Mouse (Mus musculus) forebrain, embryonic 11.5 days (tissue): Measurements from ENCODE around the gene Shisa8. TPM values are rescaled to one million over a fixed set of nuclear protein-coding genes. Genes with fewer than 3 reads are reported as not detected.

ENCODE experiments used
- ATAC-seq: fragments of 200-750 bp; cut with Nextera tagmentation; replicated peaks from 2 replicates; pipeline ENCODE4 v1.8.0; 2017; ENCODE audit warnings: moderate TSS enrichment; ENCODE audit not compliant: low FRiP score
- DNase-seq: peaks from one replicate; pipeline ENCODE4 v3.0.0-alpha.2; 2017; ENCODE audit warnings: low spot score
- H3K27ac ChIP-seq: fragments of 300-500 bp; sonication (generic); 2 replicates; pipeline ENCODE4 v1.5.1; 2014; ENCODE audit warnings: low read depth, low read length
- H3K27me3 ChIP-seq: fragments of 300-500 bp; sonication (generic); 2 replicates; pipeline ENCODE4 v1.6.1; 2014; ENCODE audit warnings: mild to moderate bottlenecking, low read length, mixed read lengths; ENCODE audit not compliant: control insufficient read depth, insufficient read depth
- H3K36me3 ChIP-seq: fragments of 300-500 bp; sonication (generic); 2 replicates; pipeline ENCODE4 v1.6.1; 2014; ENCODE audit warnings: mild to moderate bottlenecking, low read length, moderate library complexity, mixed read lengths; ENCODE audit not compliant: control insufficient read depth, insufficient read depth
- H3K4me1 ChIP-seq: fragments of 300-500 bp; sonication (generic); replicated peaks from 2 replicates; pipeline ENCODE4 v1.6.1; 2014; ENCODE audit warnings: low read length, mixed read lengths; ENCODE audit not compliant: control insufficient read depth, insufficient read depth
- H3K4me2 ChIP-seq: fragments of 300-500 bp; sonication (generic); 2 replicates; pipeline ENCODE4 v1.6.1; 2014; ENCODE audit warnings: low read depth, mild to moderate bottlenecking, low read length, moderate library complexity, mixed read lengths; ENCODE audit not compliant: severe bottlenecking
- H3K4me3 ChIP-seq: fragments of 300-500 bp; sonication (generic); 2 replicates; pipeline ENCODE4 v1.5.1; 2014; ENCODE audit warnings: low read depth, low read length
- H3K9ac ChIP-seq: fragments of 300-500 bp; sonication (generic); 2 replicates; pipeline ENCODE4 v1.6.1; 2014; ENCODE audit warnings: low read length
- H3K9me3 ChIP-seq: fragments of 300-500 bp; sonication (generic); 2 replicates; pipeline ENCODE4 v1.6.1; 2016; ENCODE audit warnings: low read length, mixed read lengths; ENCODE audit not compliant: control insufficient read depth
- WGBS: fragments of 180-500 bp; shearing (Covaris S2); extraction: QIAGEN DNeasy Blood & Tissue Kit; methylation state at CpG from one replicate; pipeline ENCODE4 v1.1.7; 2014; 5-methylcytosine and 5-hydroxymethylcytosine counted together
- polyA plus RNA-seq: library from polyadenylated mRNA; unstranded; fragments of >200 nt; fragmentation: Nextera tagmentation; extraction: Ambion mirVana; gene quantifications from 2 replicates; pipeline ENCODE4 v1.2.1, GENCODE M21; 2014

Shisa8 gene
- polyA plus RNA-seq, 1 experiment from 2014 or later, result 1.2 TPM

GRCm38 (mm10) chr15:82211911-82212751, 484 bp downstream of the Shisa8 start:
- Histone ChIP-seq H3K4me1 (peaks cover 23% of the 10 kb centered on the region), H3K9me3 (no peaks in the 10 kb centered on the region), H3K36me3 (no peaks in the 10 kb centered on the region), H3K4me2 (peak overlapping the region; percentile 47), H3K27ac (no peak overlapping the region), H3K4me3 (peak overlapping the region; percentile 34), H3K27me3 (peaks cover 74% of the 10 kb centered on the region), H3K9ac (no peak overlapping the region; the same call in 1 of the 2 replicates)
- ATAC-seq (peak; percentile 19; the same call in 1 of the 2 replicates), DNase-seq (peak; percentile 73)
- under 1% methylated on average over 98 of the region's 112 CpGs for WGBS

- peaks cover 26% of the 10 kb centered on the region for H3K4me1 ChIP-seq
- H3K27ac ChIP-seq, result no peak overlapping the region
- H3K36me3 ChIP-seq, result no peaks in the 10 kb centered on the region
- H3K9me3 ChIP-seq, result no peaks in the 10 kb centered on the region
- no peak for DNase-seq
- H3K9ac ChIP-seq, result no peak overlapping the region
- no peak overlapping the region for H3K4me3 ChIP-seq
- no peak for ATAC-seq
- 3% methylated on average over 11 of the region's 11 CpGs for WGBS
- no peak overlapping the region for H3K4me2 ChIP-seq
- H3K27me3 ChIP-seq, result peaks cover 79% of the 10 kb centered on the region
These were observed 1.3 kb downstream of the Shisa8 start for GRCm38 (mm10) chr15:82211281-82211680.

GRCm38 (mm10) chr15:82210801-82211200, 1.8 kb downstream of the Shisa8 start:
- Histone ChIP-seq H3K4me1 (peaks cover 23% of the 10 kb centered on the region), H3K36me3 (no peaks in the 10 kb centered on the region), H3K9me3 (no peaks in the 10 kb centered on the region), H3K27ac (no peak overlapping the region), H3K4me2 (no peak overlapping the region), H3K4me3 (no peak overlapping the region), H3K9ac (no peak overlapping the region), H3K27me3 (peaks cover 80% of the 10 kb centered on the region)
- 39% methylated on average over 1 of the region's 1 CpGs for WGBS
- DNase-seq, result no peak
- ATAC-seq, result no peak

GRCm38 (mm10) chr15:82209295-82210050, 3.1 kb downstream of the Shisa8 start:
- peaks cover 23% of the 10 kb centered on the region for H3K4me1 ChIP-seq
- 80% methylated on average over 13 of the region's 13 CpGs for WGBS

GRCm38 (mm10) chr15:82208307-82208706, 4.3 kb downstream of the Shisa8 start:
- no peak for ATAC-seq
- peaks cover 64% of the 10 kb centered on the region for H3K27me3 ChIP-seq

More at GRCm38 (mm10) chr15:82209295-82210050, 3.1 kb downstream of the Shisa8 start:
- H3K27me3 ChIP-seq, result peaks cover 71% of the 10 kb centered on the region
- H3K9me3 ChIP-seq, result no peaks in the 10 kb centered on the region
- H3K4me2 ChIP-seq, result no peak overlapping the region
- DNase-seq (no peak), ATAC-seq (no peak)
- H3K9ac ChIP-seq, result no peak overlapping the region
- H3K36me3 ChIP-seq, result no peaks in the 10 kb centered on the region; the same call in 1 of the 2 replicates
- H3K4me3 ChIP-seq, result no peak overlapping the region
- H3K27ac ChIP-seq, result no peak overlapping the region

GRCm38 (mm10) chr15:82207504-82208219, 5.0 kb downstream of the Shisa8 start:
- no peak overlapping the region for H3K9ac ChIP-seq
- DNase-seq (no peak), ATAC-seq (no peak)
- no peaks in the 10 kb centered on the region for H3K9me3 ChIP-seq
- H3K4me3 ChIP-seq, result no peak overlapping the region
- no peak overlapping the region for H3K4me2 ChIP-seq
- H3K27ac ChIP-seq, result no peak overlapping the region
- peaks cover 11% of the 10 kb centered on the region; the same call in 1 of the 2 replicates for H3K36me3 ChIP-seq
- H3K27me3 ChIP-seq, result peaks cover 58% of the 10 kb centered on the region
- peaks cover 22% of the 10 kb centered on the region for H3K4me1 ChIP-seq
- 11% methylated on average over 30 of the region's 30 CpGs for WGBS

More at GRCm38 (mm10) chr15:82208307-82208706, 4.3 kb downstream of the Shisa8 start:
- Histone ChIP-seq H3K36me3 (peaks cover 7% of the 10 kb centered on the region; the same call in 1 of the 2 replicates), H3K27ac (no peak overlapping the region), H3K4me1 (peaks cover 25% of the 10 kb centered on the region), H3K9me3 (no peaks in the 10 kb centered on the region), H3K4me3 (no peak overlapping the region), H3K9ac (no peak overlapping the region), H3K4me2 (no peak overlapping the region)
- WGBS, result 87% methylated on average over 8 of the region's 8 CpGs
- DNase-seq, result no peak

- Histone ChIP-seq H3K27me3 (peaks cover 52% of the 10 kb centered on the region), H3K4me2 (no peak overlapping the region), H3K9me3 (no peaks in the 10 kb centered on the region), H3K36me3 (peaks cover 13% of the 10 kb centered on the region; the same call in 1 of the 2 replicates), H3K27ac (no peak overlapping the region), H3K9ac (no peak overlapping the region), H3K4me3 (no peak overlapping the region), H3K4me1 (peaks cover 18% of the 10 kb centered on the region)
- ATAC-seq, result no peak
- no peak for DNase-seq
- 15% methylated on average over 34 of the region's 34 CpGs for WGBS
These were observed 5.5 kb downstream of the Shisa8 start for GRCm38 (mm10) chr15:82207105-82207459.
